Mouse (Mus musculus): Measurements from ENCODE around the gene Cd300ld2. TPM values are rescaled to one million over a fixed set of nuclear protein-coding genes. Genes with fewer than 3 reads are reported as not detected.

The Cd300ld2 gene
- polyA plus RNA-seq, 1 experiment from 2014 or later, result 2.5 TPM

DNA sequence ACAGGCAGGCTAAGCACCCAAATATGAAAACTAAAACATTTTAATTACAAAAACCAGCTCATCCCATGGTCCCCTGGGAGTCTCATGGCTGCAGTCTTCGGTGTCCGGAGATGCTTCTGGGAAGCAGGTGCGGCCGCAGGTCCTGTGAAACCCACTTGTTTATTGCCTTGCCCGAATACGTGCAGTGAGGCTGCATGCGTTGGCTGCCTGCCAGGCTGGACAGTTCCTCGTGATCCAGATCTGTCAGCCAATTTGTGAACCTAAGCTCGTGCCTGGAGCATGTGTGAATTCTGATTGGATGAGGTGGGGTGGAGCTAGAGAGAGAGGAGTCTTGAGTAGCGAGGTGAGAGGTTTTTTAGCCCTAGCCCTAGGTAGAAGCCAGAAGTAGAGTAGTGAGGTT, 43.3 kb downstream of the Cd300ld2 start:
- WGBS (ENCODE audit: missing documents), result 96% methylated on average over 10 of the region's 10 CpGs
- Histone ChIP-seq H3K4me3 (ENCODE audit: inconsistent target) (no peak overlapping the region), H3K79me2 (ENCODE audit: inconsistent target) (no peaks in the 10 kb centered on the region), H3K36me3 (ENCODE audit: inconsistent target) (no peaks in the 10 kb centered on the region), H3K27ac (no peak overlapping the region)

DNA sequence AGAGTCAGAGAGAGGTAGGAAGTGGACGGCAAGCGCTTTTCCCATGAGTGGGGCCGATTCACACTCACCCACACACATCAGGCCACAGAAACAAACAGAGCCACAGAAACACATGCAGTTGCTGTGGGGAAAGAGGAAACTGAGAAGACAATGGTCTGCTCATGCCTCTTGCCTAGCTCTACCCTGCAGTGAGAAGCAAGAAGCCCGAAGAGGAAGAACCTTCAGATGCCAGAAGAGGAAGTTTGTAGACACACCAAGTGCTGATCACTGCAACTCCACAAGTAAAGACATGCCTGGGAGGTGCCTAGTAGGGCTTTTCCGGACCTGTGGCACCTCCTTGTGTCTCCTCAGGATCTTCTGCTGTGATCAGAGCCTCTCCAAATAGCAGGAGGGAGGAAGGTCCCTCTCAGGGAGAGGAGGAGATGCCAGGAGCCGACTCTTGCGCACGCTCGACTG, 47.2 kb downstream of the Cd300ld2 start, which contains the start of gene Cd300c:
Gene Cd300c, minus strand, starts transcription at position 406 of the 456 bp plus-strand sequence.
- WGBS (ENCODE audit: missing documents), result 1% methylated on average over 5 of the region's 9 CpGs
- Histone ChIP-seq H3K27ac (peak within 1 kb of the TSS; percentile 96), H3K79me2 (ENCODE audit: inconsistent target) (no peaks in the 10 kb centered on the region), H3K4me3 (ENCODE audit: inconsistent target) (no peak within 1 kb of the TSS), H3K36me3 (ENCODE audit: inconsistent target) (no peaks in the 10 kb centered on the region)

DNA sequence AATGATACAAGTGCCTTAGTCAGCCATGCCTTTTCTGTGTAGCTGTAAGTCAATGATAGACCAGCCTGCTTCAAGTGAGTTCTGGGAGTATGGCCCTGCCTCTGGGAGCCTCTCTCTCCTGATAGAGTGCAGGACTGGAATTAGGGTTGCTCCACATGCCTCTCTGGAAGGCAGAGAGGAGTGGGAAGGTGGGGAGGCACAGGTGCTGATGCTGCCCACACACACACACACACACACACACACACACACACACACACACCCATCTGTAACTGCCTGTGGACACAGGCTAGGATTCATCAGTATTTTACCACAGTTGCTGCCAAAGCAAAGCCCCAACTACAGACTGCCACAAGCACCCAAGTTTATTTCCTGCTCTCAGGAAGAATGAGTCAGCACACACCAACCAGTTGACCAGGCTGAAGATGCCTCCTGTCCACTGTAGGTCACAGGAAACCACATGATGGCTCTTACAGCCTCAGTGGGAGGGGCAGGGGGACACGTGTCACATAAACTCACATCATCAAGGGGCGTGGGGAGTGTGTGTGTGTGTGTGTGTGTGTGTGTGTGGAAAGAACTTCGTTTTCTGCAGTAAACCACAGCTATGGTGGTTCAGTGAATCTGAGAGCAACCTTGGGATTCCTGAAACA, 50.7 kb downstream of the Cd300ld2 start:
- Histone ChIP-seq H3K27ac (peak overlapping the region; percentile 96), H3K79me2 (ENCODE audit: inconsistent target) (no peaks in the 10 kb centered on the region), H3K4me3 (ENCODE audit: inconsistent target) (no peak overlapping the region), H3K36me3 (ENCODE audit: inconsistent target) (no peaks in the 10 kb centered on the region)
- 0% methylated on average over 1 of the region's 3 CpGs for WGBS (ENCODE audit: missing documents)

DNA sequence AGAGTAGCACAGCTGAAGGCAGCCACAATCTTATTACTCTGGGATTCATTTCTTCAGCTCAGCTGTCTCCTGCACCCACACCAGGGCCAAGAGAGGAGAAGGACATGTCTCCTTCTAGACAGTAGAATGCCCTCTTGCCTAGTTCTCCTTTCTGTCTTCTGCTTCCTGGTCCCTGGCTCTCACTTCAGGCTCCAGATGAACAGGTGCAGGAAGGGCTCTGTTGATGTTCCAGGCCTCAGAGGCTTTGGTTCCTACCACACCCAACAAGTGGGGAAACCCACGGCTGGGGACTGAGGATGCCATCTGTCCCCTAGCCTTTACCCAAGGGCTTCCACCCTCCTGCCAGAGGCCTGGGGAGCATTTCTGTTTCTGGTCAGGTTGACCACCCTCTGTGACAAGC, 55.6 kb downstream of the Cd300ld2 start:
- Histone ChIP-seq H3K79me2 (ENCODE audit: inconsistent target) (no peaks in the 10 kb centered on the region), H3K36me3 (ENCODE audit: inconsistent target) (no peaks in the 10 kb centered on the region), H3K27ac (peak overlapping the region; percentile 15; the same call in 1 of the 2 replicates), H3K4me3 (ENCODE audit: inconsistent target) (no peak overlapping the region)
- 0% methylated on average over 1 of the region's 1 CpGs for WGBS (ENCODE audit: missing documents)

Other genes starting within 250 kb of the Cd300ld2 start
- not detected in 3 replicates for gene Btbd17, start 220.2 kb downstream of the Cd300ld2 start, polyA plus RNA-seq (2018)
- not detected in 3 replicates for gene Gpr142, start 217.3 kb downstream of the Cd300ld2 start, polyA plus RNA-seq (2018)
- 1.8 to 17.4 TPM (median 8.2 TPM) in 3 replicates for gene Gprc5c, start 165.0 kb downstream of the Cd300ld2 start, polyA plus RNA-seq (2018)
- 86.9 to 197 TPM (median 152 TPM) in 3 replicates for gene Cd300a, start 126.2 kb downstream of the Cd300ld2 start, polyA plus RNA-seq (2018)
- 149 to 198 TPM (median 167 TPM) in 3 replicates for gene Cd300lb, start 81.8 kb downstream of the Cd300ld2 start, polyA plus RNA-seq (2018)
- gene Cd300c, start 47.0 kb downstream of the Cd300ld2 start, polyA plus RNA-seq (2018), result 0.56 TPM in 1 of 3 replicates, not detected in the others
- 65.0 to 269 TPM (median 145 TPM) in 3 replicates for gene Cd300ld, start 26.3 kb downstream of the Cd300ld2 start, polyA plus RNA-seq (2018)
- gene Cd300c2, start 14.3 kb downstream of the Cd300ld2 start, polyA plus RNA-seq (2018), result 329 to 356 TPM (median 335 TPM) in 3 replicates
- gene Cd300ld4, start 10.8 kb upstream of the Cd300ld2 start, polyA plus RNA-seq (2018), result 22.8 to 58.2 TPM (median 33.8 TPM) in 3 replicates
- gene Cd300ld5, start 21.6 kb upstream of the Cd300ld2 start, polyA plus RNA-seq (2018), result 8.7 to 52.5 TPM (median 20.9 TPM) in 3 replicates
- 341 to 1,001 TPM (median 699 TPM) in 3 replicates for gene Cd300ld3, start 32.2 kb upstream of the Cd300ld2 start, polyA plus RNA-seq (2018)
- 0.23 to 1.8 TPM (median 0.40 TPM) in 3 replicates for gene Cd300e, start 46.0 kb upstream of the Cd300ld2 start, polyA plus RNA-seq (2018)
- 0.43 to 1.1 TPM (median 0.64 TPM) in 3 replicates for gene Rab37, start 75.2 kb upstream of the Cd300ld2 start, polyA plus RNA-seq (2018)
- 76.9 to 122 TPM (median 90.4 TPM) in 3 replicates for gene Cd300lf, start 117.8 kb upstream of the Cd300ld2 start, polyA plus RNA-seq (2018)
- 158 to 302 TPM (median 169 TPM) in 3 replicates for gene Slc9a3r1, start 147.1 kb upstream of the Cd300ld2 start, polyA plus RNA-seq (2018)
- gene Tmem104, start 171.3 kb upstream of the Cd300ld2 start, polyA plus RNA-seq (2018), result 86.7 to 149 TPM (median 97.3 TPM) in 3 replicates
- gene Nat9, start 171.7 kb upstream of the Cd300ld2 start, polyA plus RNA-seq (2018), result 49.9 to 79.6 TPM (median 50.9 TPM) in 3 replicates